Mouse (Mus musculus) MEL (cell line): ENCODE data around the gene Mxra7. TPM values are rescaled to one million over a fixed set of nuclear protein-coding genes. Genes with fewer than 3 reads are reported as not detected.
A peak's percentile ranks its signal among the peaks of the same experiment; 100 is the strongest.

Experiments used
- DNase-seq: peaks from one replicate; pipeline ENCODE4 v3.0.0; 2011; ENCODE audit warnings: low read depth, low spot score
- H3K27ac ChIP-seq: 2 replicates; pipeline ENCODE4 v1.5.1; 2012; ENCODE audit warnings: low read depth, mild to moderate bottlenecking, control low read depth, low read length, moderate library complexity; ENCODE audit not compliant: control insufficient read depth
- H3K27me3 ChIP-seq, 2 experiments: fragments of 150-350 bp in 1 of 2; sonication (generic) in 1 of 2; 2 replicates each; pipeline ENCODE4 v1.6.1; 2012; ENCODE audit warnings: low read length in 2 of 2, mild to moderate bottlenecking in 2 of 2, improper control_type of control experiment in 1 of 2, moderate library complexity in 1 of 2; ENCODE audit not compliant: insufficient read depth in 2 of 2, control insufficient read depth in 1 of 2
- H3K36me3 ChIP-seq, 2 experiments: 2 replicates each; pipeline ENCODE4 v1.6.1; 2012 to 2014; ENCODE audit warnings: low read length in 2 of 2, improper control_type of control experiment in 1 of 2, inconsistent platforms in 1 of 2, mild to moderate bottlenecking in 1 of 2; ENCODE audit not compliant: insufficient read depth in 2 of 2, control insufficient read depth in 1 of 2
- H3K4me1 ChIP-seq, 2 experiments: fragments of 150-350 bp in 1 of 2; sonication (generic) in 1 of 2; 2 replicates each; pipeline ENCODE4 v1.6.1; 2012; ENCODE audit warnings: low read length in 2 of 2, improper control_type of control experiment in 1 of 2, mild to moderate bottlenecking in 1 of 2; ENCODE audit not compliant: insufficient read depth in 2 of 2, control insufficient read depth in 1 of 2
- H3K4me3 ChIP-seq, 2 experiments: fragments of 150-350 bp in 1 of 2; sonication (generic) in 1 of 2; 2 replicates each; pipeline ENCODE4 v1.5.1; 2012; ENCODE audit warnings: low read depth in 2 of 2, low read length in 2 of 2, mild to moderate bottlenecking in 2 of 2, moderate library complexity in 2 of 2, control low read depth in 1 of 2, improper control_type of control experiment in 1 of 2; ENCODE audit not compliant: control insufficient read depth in 1 of 2, insufficient read depth in 1 of 2
- H3K79me2 ChIP-seq: 2 replicates; pipeline ENCODE4 v1.6.1; 2012; ENCODE audit warnings: mild to moderate bottlenecking, low read length, moderate library complexity; ENCODE audit not compliant: control insufficient read depth, poor library complexity, insufficient read depth
- H3K9ac ChIP-seq: 2 replicates; pipeline ENCODE4 v1.6.1; 2012; ENCODE audit warnings: low read depth, mild to moderate bottlenecking, control low read depth, low read length, moderate library complexity; ENCODE audit not compliant: control insufficient read depth, poor library complexity, severe bottlenecking
- H3K9me3 ChIP-seq: fragments of 150-350 bp; sonication (generic); replicated peaks from 2 replicates; pipeline ENCODE4 v1.6.1; 2012; ENCODE audit warnings: mild to moderate bottlenecking, low read length, improper control_type of control experiment, moderate library complexity; ENCODE audit not compliant: insufficient read depth
- CHD1 ChIP-seq: IDR thresholded peaks from 2 replicates; pipeline ENCODE4 v1.6.1; 2012; ENCODE audit warnings: low read depth, mild to moderate bottlenecking, inconsistent platforms, low read length, improper control_type of control experiment
- CTCF ChIP-seq, 3 experiments: IDR thresholded peaks in 2 of 3; conservative IDR thresholded peaks in 1 of 3; 2 replicates each; pipeline ENCODE4 v1.5.1; 2011 to 2012; ENCODE audit warnings: low read length in 3 of 3, low read depth in 2 of 3, mild to moderate bottlenecking in 2 of 3, improper control_type of control experiment in 1 of 3, inconsistent platforms in 1 of 3, mixed read lengths in 1 of 3, moderate library complexity in 1 of 3; ENCODE audit not compliant: control insufficient read depth in 1 of 3, insufficient read depth in 1 of 3, poor library complexity in 1 of 3, severe bottlenecking in 1 of 3
- E2F4 ChIP-seq: IDR thresholded peaks from 2 replicates; pipeline ENCODE4 v1.6.1; 2011; ENCODE audit warnings: low read depth, low read length, improper control_type of control experiment, borderline replicate concordance
- EP300 ChIP-seq, 2 experiments: IDR thresholded peaks; 2 replicates each; pipeline ENCODE4 v1.6.1; 2011; ENCODE audit warnings: improper control_type of control experiment in 2 of 2, low read length in 2 of 2, low read depth in 1 of 2, mild to moderate bottlenecking in 1 of 2
- ETS1 ChIP-seq: IDR thresholded peaks from 2 replicates; pipeline ENCODE4 v1.6.1; 2012; ENCODE audit warnings: low read depth, mild to moderate bottlenecking, inconsistent platforms, low read length, improper control_type of control experiment, moderate library complexity
- JUND ChIP-seq: IDR thresholded peaks from 2 replicates; pipeline ENCODE4 v1.6.1; 2011; ENCODE audit warnings: low read depth, mild to moderate bottlenecking, improper control_type of control experiment, low read length
- KAT2A ChIP-seq: conservative IDR thresholded peaks from 2 replicates; pipeline ENCODE4 v1.6.1; 2012; ENCODE audit warnings: low read depth, low read length, improper control_type of control experiment, inconsistent platforms
- MEF2A ChIP-seq: IDR thresholded peaks from 2 replicates; pipeline ENCODE4 v1.6.1; 2014; ENCODE audit warnings: low read depth, mild to moderate bottlenecking, inconsistent platforms, low read length, improper control_type of control experiment; ENCODE audit not compliant: poor library complexity, insufficient replicate concordance, severe bottlenecking; ENCODE audit errors: extremely low read depth
- MYB ChIP-seq: IDR thresholded peaks from 2 replicates; pipeline ENCODE4 v1.6.1; 2011; ENCODE audit warnings: mild to moderate bottlenecking, low read depth, low read length, improper control_type of control experiment
- MYC ChIP-seq: IDR thresholded peaks from 2 replicates; pipeline ENCODE4 v1.6.1; 2011; ENCODE audit warnings: low read depth, mild to moderate bottlenecking, low read length, improper control_type of control experiment, moderate library complexity
- POLR2A ChIP-seq, 2 experiments: IDR thresholded peaks; 2 replicates each; pipeline ENCODE4 v1.6.1; 2011 to 2012; ENCODE audit warnings: low read length in 2 of 2, mild to moderate bottlenecking in 2 of 2, control low read depth in 1 of 2, improper control_type of control experiment in 1 of 2, low read depth in 1 of 2, moderate library complexity in 1 of 2; ENCODE audit not compliant: control insufficient read depth in 1 of 2, insufficient read depth in 1 of 2, poor library complexity in 1 of 2
- POLR2AphosphoS2 ChIP-seq: IDR thresholded peaks from 2 replicates; pipeline ENCODE4 v1.6.1; 2011; ENCODE audit warnings: low read length, improper control_type of control experiment
- POLR2AphosphoS5 ChIP-seq: IDR thresholded peaks from 2 replicates; pipeline ENCODE4 v1.6.1; 2012; ENCODE audit warnings: low read depth, borderline replicate concordance, mild to moderate bottlenecking, inconsistent platforms, low read length, moderate library complexity, mixed read lengths
- RAD21 ChIP-seq: IDR thresholded peaks from 2 replicates; pipeline ENCODE4 v1.6.1; 2011; ENCODE audit warnings: mild to moderate bottlenecking, low read depth, low read length, improper control_type of control experiment
- RCOR1 ChIP-seq: IDR thresholded peaks from 2 replicates; pipeline ENCODE4 v1.6.1; 2012; ENCODE audit warnings: low read depth, mild to moderate bottlenecking, inconsistent platforms, low read length, improper control_type of control experiment
- SIN3A ChIP-seq: IDR thresholded peaks from 2 replicates; pipeline ENCODE4 v1.6.1; 2012; ENCODE audit warnings: low read length, improper control_type of control experiment, inconsistent platforms
- TAL1 ChIP-seq: IDR thresholded peaks from 2 replicates; pipeline ENCODE4 v1.6.1; 2012; ENCODE audit warnings: mild to moderate bottlenecking, inconsistent platforms, low read length, moderate library complexity, mixed read lengths
- TCF12 ChIP-seq: IDR thresholded peaks from 2 replicates; pipeline ENCODE4 v1.6.1; 2014; ENCODE audit warnings: low read depth, mild to moderate bottlenecking, inconsistent platforms, low read length, improper control_type of control experiment, moderate library complexity
- UBTF ChIP-seq: IDR thresholded peaks from 2 replicates; pipeline ENCODE4 v1.6.1; 2012; ENCODE audit warnings: low read depth, mild to moderate bottlenecking, inconsistent platforms, low read length, improper control_type of control experiment, moderate library complexity, borderline replicate concordance; ENCODE audit not compliant: insufficient read depth
- USF1 ChIP-seq: IDR thresholded peaks from 2 replicates; pipeline ENCODE4 v1.6.1; 2014; ENCODE audit warnings: low read depth, mild to moderate bottlenecking, inconsistent platforms, low read length, improper control_type of control experiment, moderate library complexity
- USF2 ChIP-seq, 2 experiments: IDR thresholded peaks; 2 replicates each; pipeline ENCODE4 v1.6.1; 2011 to 2012; ENCODE audit warnings: improper control_type of control experiment in 2 of 2, low read length in 2 of 2, borderline replicate concordance in 1 of 2, inconsistent platforms in 1 of 2, low read depth in 1 of 2, mild to moderate bottlenecking in 1 of 2; ENCODE audit not compliant: insufficient read depth in 1 of 2
- ZC3H11A ChIP-seq: IDR thresholded peaks from 2 replicates; pipeline ENCODE4 v1.6.1; 2012; ENCODE audit warnings: low read depth, mild to moderate bottlenecking, inconsistent platforms, low read length, improper control_type of control experiment
- ZKSCAN1 ChIP-seq: IDR thresholded peaks from 2 replicates; pipeline ENCODE4 v1.6.1; 2012; ENCODE audit warnings: low read depth, mild to moderate bottlenecking, inconsistent platforms, low read length, improper control_type of control experiment, moderate library complexity
- ZMIZ1 ChIP-seq: IDR thresholded peaks from 2 replicates; pipeline ENCODE4 v1.6.1; 2012; ENCODE audit warnings: low read depth, mild to moderate bottlenecking, inconsistent platforms, low read length, improper control_type of control experiment, moderate library complexity
- ZNF384 ChIP-seq: IDR thresholded peaks from 2 replicates; pipeline ENCODE4 v1.6.1; 2012; ENCODE audit warnings: low read depth, mild to moderate bottlenecking, inconsistent platforms, low read length, improper control_type of control experiment
- polyA plus RNA-seq, 2 experiments: library from polyadenylated mRNA; stranded (reverse) in 1 of 2; unstranded in 1 of 2; fragments of >175 nt in 1 of 2; fragments of >200 nt in 1 of 2; gene quantifications; 2 replicates each; pipeline versions ENCODE4 v1.2.1 to v1.2.4; 2012; ENCODE audit warnings: low replicate concordance in 2 of 2, low read depth in 1 of 2; ENCODE audit not compliant: insufficient read length in 2 of 2, insufficient read depth in 1 of 2, missing spikeins in 1 of 2
- total RNA-seq: library from RNA; depleted of rRNA; stranded (reverse); fragments of 300-350 nt; gene quantifications from 2 replicates; pipeline ENCODE4 v1.2.3, GENCODE M21; 2012

Mxra7 gene
- total and polyA plus RNA-seq, 3 experiments = 2.7 to 9.3 TPM; not detected in 1

DNA sequence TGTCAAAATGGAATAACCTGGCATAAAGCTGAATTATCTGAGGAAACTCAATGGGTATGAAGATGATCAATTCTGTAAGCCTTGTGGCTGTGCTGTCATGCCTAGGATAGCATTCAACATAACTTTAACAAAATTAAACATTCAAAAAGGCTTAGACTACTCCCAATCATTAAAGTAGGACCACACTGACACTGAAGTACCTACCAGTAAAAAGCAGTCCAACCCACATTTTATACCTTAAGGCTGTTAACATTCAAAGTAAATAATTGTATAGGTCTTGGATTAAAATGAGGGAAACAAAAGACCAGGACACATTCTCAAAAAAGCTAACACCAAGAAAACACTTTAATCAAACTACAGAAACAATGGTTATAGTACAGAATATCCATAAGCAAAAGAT lies 21.7 kb upstream of the Mxra7 start:
- Histone ChIP-seq H3K9me3 (no peaks in the 10 kb centered on the region), H3K79me2 (peaks cover 61% of the 10 kb centered on the region), H3K4me1 (peaks cover 5 to 10% of the 10 kb centered on the region in 2 experiments; a peak in 3 of 4 replicates), H3K27me3 (no peaks in the 10 kb centered on the region), H3K4me3 (peak overlapping the region in 1 of 2 experiments; percentile 5; a peak in 1 of 4 replicates), H3K36me3 (peaks cover 21 to 47% of the 10 kb centered on the region in 2 experiments), H3K9ac (peak overlapping the region; percentile 22), H3K27ac (no peak overlapping the region)
- DNase-seq = peak; percentile 36
- peak; percentile 50 for TF ChIP-seq ZMIZ1
- TF ChIP-seq EP300 (IDR thresholded peaks at IDR 0.05; ENCODE audit: low read depth in 1 of 2, low read length in 2 of 2) = no peak
- no peak for TF ChIP-seq E2F4
- no peak for TF ChIP-seq RAD21
- no peak for TF ChIP-seq USF2 (IDR thresholded peaks at IDR 0.05; ENCODE audit: borderline replicate concordance in 1 of 2, insufficient read depth in 1 of 2, low read depth in 1 of 2, low read length in 2 of 2)
- TF ChIP-seq SIN3A = no peak; the same call in 1 of the 2 replicates
- no peak for TF ChIP-seq CTCF (IDR thresholded peaks at IDR 0.05 in 2 of 3, conservative IDR thresholded peaks at IDR 0.05 in 1 of 3; ENCODE audit: control insufficient read depth in 1 of 3, insufficient read depth in 1 of 3, low read depth in 2 of 3, low read length in 3 of 3, poor library complexity in 1 of 3, severe bottlenecking in 1 of 3)
- TF ChIP-seq ETS1 = no peak
- TF ChIP-seq POLR2A (IDR thresholded peaks at IDR 0.05; ENCODE audit: control insufficient read depth in 1 of 2, insufficient read depth in 1 of 2, low read depth in 1 of 2, low read length in 2 of 2, poor library complexity in 1 of 2) = peak in 1 of 2 experiments; percentile 55; a peak in 1 of 4 replicates
- no peak for TF ChIP-seq USF1
- no peak for TF ChIP-seq KAT2A
- no peak for TF ChIP-seq MYC
- no peak for TF ChIP-seq ZNF384
- no peak for TF ChIP-seq JUND
- TF ChIP-seq RCOR1 = no peak
- TF ChIP-seq MEF2A = no peak
- no peak; the same call in 1 of the 2 replicates for TF ChIP-seq CHD1
- no peak for TF ChIP-seq TCF12
- no peak for TF ChIP-seq POLR2AphosphoS5
- peak; percentile 61; the same call in 1 of the 2 replicates for TF ChIP-seq POLR2AphosphoS2
- TF ChIP-seq ZKSCAN1 = no peak
- no peak for TF ChIP-seq TAL1
- TF ChIP-seq UBTF = no peak
- no peak for TF ChIP-seq MYB
- TF ChIP-seq ZC3H11A = no peak
